Mouse (Mus musculus) thymus, adult 2 months (tissue): Measurements from ENCODE around the gene Zc3h15.

Experiments
- CTCF ChIP-seq: fragments of 200-500 bp; IDR thresholded peaks from 2 replicates; pipeline ENCODE4 v1.5.1; 2012; ENCODE audit warnings: mild to moderate bottlenecking, control low read depth, low read length, moderate library complexity, borderline replicate concordance; ENCODE audit not compliant: control insufficient read depth, poor library complexity, insufficient read depth; ENCODE audit errors: extremely low read depth
- POLR2A ChIP-seq: fragments of 200-500 bp; IDR thresholded peaks from 2 replicates; pipeline ENCODE4 v1.6.1; 2012; ENCODE audit warnings: mild to moderate bottlenecking, low read length, control low read depth, moderate library complexity; ENCODE audit not compliant: control insufficient read depth, poor library complexity, insufficient read depth; ENCODE audit errors: extremely low read depth

DNA sequence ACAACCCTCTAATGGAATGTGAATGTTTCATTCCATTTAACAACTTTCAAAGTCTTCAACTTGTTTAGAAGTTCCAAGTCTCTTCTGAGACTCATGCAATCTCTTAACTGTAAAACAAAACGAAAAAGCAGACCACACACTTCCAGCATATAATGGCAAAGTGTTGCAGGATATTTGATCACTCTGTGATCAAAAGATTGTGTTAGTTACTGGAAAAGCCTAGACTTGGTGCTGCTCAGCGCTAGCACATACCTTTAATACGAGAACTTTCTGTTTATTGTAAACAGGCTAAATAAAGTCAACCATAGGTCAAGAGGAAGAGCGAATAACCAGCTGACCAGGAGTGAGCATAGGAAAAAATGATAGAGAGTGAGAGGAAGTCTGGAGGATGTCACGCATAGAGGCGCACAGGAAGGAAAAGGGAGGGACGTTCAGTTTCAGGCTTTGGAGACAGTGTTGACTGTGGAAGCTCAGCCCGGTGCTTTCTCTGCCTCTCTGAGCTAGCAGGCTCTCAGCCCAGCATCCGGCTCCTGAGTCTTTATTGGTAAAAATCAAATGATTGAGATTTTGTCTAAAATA, 61.4 kb downstream of the Zc3h15 start:
- TF ChIP-seq CTCF (no peak), POLR2A (no peak)
